18 mouse cellular contexts compared by ENCODE assay signal in genomic region chr11:5887250-5887649, GRCm38 (mm10). TPM values are rescaled to one million over a fixed set of nuclear protein-coding genes. Genes with fewer than 3 reads are reported as not detected.
DNase-seq lines count a peak whose midpoint lies in the region; ATAC-seq and TF ChIP-seq lines count a peak whose summit lies in the region.
"Had no signal": no experiment of that assay in that cellular context is flagged by ENCODE, and none has a peak within 500 bp of the region (broad histone marks: within the 10 kb centered on the region; RNA-seq: fewer than 3 reads in every experiment).

No protein-coding gene starts in this region.

- no peak overlapping the region for H3K4me2 ChIP-seq in limb, embryonic 12.5 days
- H3K4me2 ChIP-seq in intestine, embryonic 15.5 days (replicated peaks): no peak overlapping the region

- intact Hi-C loops in heart, postnatal 36 days (cut with DNase I): loop anchor here (2.0 to 5.0 kb wide), 4 partner anchors 48 to 402 kb away; partner anchors contain the start of gene Polm

- peaks cover 68% of the 10 kb centered on the region for H3K4me1 ChIP-seq in heart, embryonic 10.5 days
- peaks cover 38% of the 10 kb centered on the region for H3K4me1 ChIP-seq in E14TG2a.4 (replicated peaks; ENCODE audit: low read depth, low read length)
- H3K4me1 ChIP-seq in limb, embryonic 12.5 days (replicated peaks): peaks cover 39% of the 10 kb centered on the region
- peaks cover 17% of the 10 kb centered on the region for H3K4me1 ChIP-seq in intestine, embryonic 15.5 days (replicated peaks)

- no peak overlapping the region for H3K4me3 ChIP-seq in heart, embryonic 10.5 days
- peak overlapping the region; percentile 54 for H3K4me3 ChIP-seq in E14TG2a.4 (replicated peaks; ENCODE audit: low read length)
- H3K4me3 ChIP-seq in limb, embryonic 12.5 days (replicated peaks): no peak overlapping the region
- no peak overlapping the region for H3K4me3 ChIP-seq in intestine, embryonic 15.5 days (replicated peaks)
- H3K4me3 ChIP-seq: erythroblast, embryonic 14.5 days had no signal

- peak overlapping the region; percentile 85 for H3K27ac ChIP-seq in heart, embryonic 10.5 days
- H3K27ac ChIP-seq in limb, embryonic 12.5 days: 0 out of 2 replicates have a peak overlapping the region, but pooled peaks have one; percentile 54
- H3K27ac ChIP-seq in intestine, embryonic 15.5 days: no peak overlapping the region

- no peak for ATAC-seq in limb, embryonic 12.5 days (ENCODE audit: insufficient number of reproducible peaks, insufficient read depth, low FRiP score, low TSS enrichment, low read depth)
- ATAC-seq in intestine, embryonic 15.5 days: no peak
- ATAC-seq: Patski had no signal

- WGBS in heart, embryonic 10.5 days: 23% methylated on average over 5 of the region's 5 CpGs
- WGBS in limb, embryonic 12.5 days: 72% methylated on average over 5 of the region's 5 CpGs
- 62% methylated on average over 5 of the region's 5 CpGs for WGBS in intestine, embryonic 15.5 days

- no peak overlapping the region for H3K9ac ChIP-seq in limb, embryonic 12.5 days (replicated peaks)
- no peak overlapping the region for H3K9ac ChIP-seq in intestine, embryonic 15.5 days

- H3K36me3 ChIP-seq in heart, embryonic 10.5 days: no peaks in the 10 kb centered on the region
- no peaks in the 10 kb centered on the region for H3K36me3 ChIP-seq in E14TG2a.4 (ENCODE audit: insufficient read depth, low read length)
- no peaks in the 10 kb centered on the region for H3K36me3 ChIP-seq in limb, embryonic 12.5 days
- no peaks in the 10 kb centered on the region for H3K36me3 ChIP-seq in intestine, embryonic 15.5 days

- no peak for TF ChIP-seq CTCF in E14TG2a.4 (conservative IDR thresholded peaks at IDR 0.05; ENCODE audit: low read length)

- no peaks in the 10 kb centered on the region for H3K27me3 ChIP-seq in heart, embryonic 10.5 days (ENCODE audit: insufficient read depth, poor library complexity, severe bottlenecking)
- H3K27me3 ChIP-seq in E14TG2a.4 (ENCODE audit: insufficient read depth, low read length): peaks cover 9% of the 10 kb centered on the region; the same call in 1 of the 2 replicates
- H3K27me3 ChIP-seq in limb, embryonic 12.5 days: no peaks in the 10 kb centered on the region
- H3K27me3 ChIP-seq in intestine, embryonic 15.5 days (replicated peaks): no peaks in the 10 kb centered on the region
- H3K27me3 ChIP-seq: Patski had no signal

- no peak for DNase-seq in heart, embryonic 10.5 days (ENCODE audit: low spot score)
- no peak for DNase-seq in heart, postnatal 36 days
- DNase-seq in embryo, embryonic 11 days: peak; percentile 53
- DNase-seq in cerebellum, adult 11-12 months: no peak
- DNase-seq in spleen, adult 18-20 months: no peak
- DNase-seq: adrenal gland, postnatal 25 days; B cell, adult 2 months; cerebellum, adult 9-10 months; kidney, adult 11 months; right cerebral cortex, postnatal 4 days had no signal

- no peaks in the 10 kb centered on the region for H3K9me3 ChIP-seq in heart, embryonic 10.5 days
- H3K9me3 ChIP-seq in E14TG2a.4 (ENCODE audit: low read length): no peaks in the 10 kb centered on the region
- no peaks in the 10 kb centered on the region for H3K9me3 ChIP-seq in limb, embryonic 12.5 days
- no peaks in the 10 kb centered on the region for H3K9me3 ChIP-seq in intestine, embryonic 15.5 days

RNA-seq across cellular contexts. Expression of gene Pold2, which starts 9.2 kb away (rescaled TPM):
- polyA plus RNA-seq in heart, embryonic 10.5 days (2016; fragmentation: Nextera tagmentation; extraction: Ambion mirVana): 140 and 162 TPM in 2 replicates
- 10 to 100 TPM; 36.1 to 38.7 TPM for total RNA-seq in heart, postnatal 36 days (2021)
- 127 and 129 TPM in 2 replicates for polyA plus RNA-seq in limb, embryonic 12.5 days (2016; fragmentation: Nextera tagmentation; extraction: Ambion mirVana)
- 137 TPM in 2 replicates for polyA plus RNA-seq in intestine, embryonic 15.5 days (2015; fragmentation: Nextera tagmentation; extraction: Ambion mirVana)

RNA-seq across cellular contexts. Expression of gene Myl7, which starts 11.3 kb away (rescaled TPM):
- polyA plus RNA-seq in heart, embryonic 10.5 days (2016; fragmentation: Nextera tagmentation; extraction: Ambion mirVana): 6,952 and 8,117 TPM in 2 replicates
- 100 to 1,000 TPM; 502 to 735 TPM for total RNA-seq in heart, postnatal 36 days (2021)
- 1.3 and 2.4 TPM in 2 replicates for polyA plus RNA-seq in limb, embryonic 12.5 days (2016; fragmentation: Nextera tagmentation; extraction: Ambion mirVana)
- polyA plus RNA-seq in intestine, embryonic 15.5 days (2015; fragmentation: Nextera tagmentation; extraction: Ambion mirVana): 68.3 and 73.5 TPM in 2 replicates
- total RNA-seq: adrenal gland, postnatal 25 days; gastrocnemius, postnatal 4 days; left cerebral cortex, postnatal 14 days had no signal
- polyA plus RNA-seq: neural tube, embryonic 14.5 days; Patski had no signal

RNA-seq across cellular contexts. Expression of gene Aebp1, which starts 25.5 kb away (rescaled TPM):
- 22.4 and 25.7 TPM in 2 replicates for polyA plus RNA-seq in heart, embryonic 10.5 days (2016; fragmentation: Nextera tagmentation; extraction: Ambion mirVana)
- total RNA-seq in heart, postnatal 36 days (2021): 10 to 100 TPM; 17.3 to 27.3 TPM
- 12.5 and 15.2 TPM in 2 replicates for polyA plus RNA-seq in limb, embryonic 12.5 days (2016; fragmentation: Nextera tagmentation; extraction: Ambion mirVana)
- polyA plus RNA-seq in intestine, embryonic 15.5 days (2015; fragmentation: Nextera tagmentation; extraction: Ambion mirVana): 36.4 and 38.4 TPM in 2 replicates

RNA-seq across cellular contexts. Expression of gene Polm, which starts 49.4 kb away (rescaled TPM):
- polyA plus RNA-seq in heart, embryonic 10.5 days (2016; fragmentation: Nextera tagmentation; extraction: Ambion mirVana): 8.9 and 11.1 TPM in 2 replicates
- 1 to 10 TPM; 2.7 to 3.1 TPM for total RNA-seq in heart, postnatal 36 days (2021)
- 9.0 and 10.0 TPM in 2 replicates for polyA plus RNA-seq in limb, embryonic 12.5 days (2016; fragmentation: Nextera tagmentation; extraction: Ambion mirVana)
- 11.4 TPM in 2 replicates for polyA plus RNA-seq in intestine, embryonic 15.5 days (2015; fragmentation: Nextera tagmentation; extraction: Ambion mirVana)

Comparison
In these comparisons a context has a peak if more than half of its experiments do, and no peak if none do; other contexts are left out.
1. RNA of gene Myl7, which starts 11.3 kb away (polyA plus RNA-seq): 6,952 to 8,117 TPM in heart, embryonic 10.5 days; 68.3 to 73.5 TPM in intestine, embryonic 15.5 days and 1.3 to 2.4 TPM in limb, embryonic 12.5 days; every median in the first group is over 10 times any median in the second.